Mouse (Mus musculus) layer of hippocampus, adult 11-12 months (tissue): ENCODE data around the gene Atxn7.
A peak's percentile ranks its signal among the peaks of the same experiment; 100 is the strongest.

Experiments
- DNase-seq: peaks from one replicate; pipeline ENCODE4 v3.0.0; 2022; ENCODE audit warnings: low spot score

The Atxn7 gene

GRCm38 (mm10) chr14:14120230-14121096 is 159.2 kb downstream of the Atxn7 start, which contains the start of gene Psmd6:
TSS of gene Psmd6 (minus strand) at chr14:14120984.
- peak; percentile 92 for DNase-seq
